Mouse (Mus musculus) hindbrain, postnatal 0 days (tissue): ENCODE results near the gene Cpeb2. TPM values are rescaled to one million over a fixed set of nuclear protein-coding genes. Genes with fewer than 3 reads are reported as not detected.

Experiments
- ATAC-seq: fragments of 200-750 bp; cut with Nextera tagmentation; 2 replicates; pipeline ENCODE4 v1.8.0; 2017; ENCODE audit warnings: mild to moderate bottlenecking, moderate TSS enrichment, moderate library complexity
- DNase-seq: peaks from one replicate; pipeline ENCODE4 v3.0.0-alpha.2; 2015; ENCODE audit warnings: low spot score
- H3K27ac ChIP-seq: fragments of 300-500 bp; sonication (generic); 2 replicates; pipeline ENCODE4 v1.5.1; 2014; ENCODE audit warnings: mild to moderate bottlenecking
- H3K27me3 ChIP-seq: fragments of 300-500 bp; sonication (generic); 2 replicates; pipeline ENCODE4 v1.6.1; 2014; ENCODE audit warnings: low read length, mixed read lengths; ENCODE audit not compliant: insufficient read depth
- H3K36me3 ChIP-seq: fragments of 300-500 bp; sonication (generic); 2 replicates; pipeline ENCODE4 v1.6.1; 2014; ENCODE audit warnings: low read length, mixed read lengths; ENCODE audit not compliant: insufficient read depth
- H3K4me1 ChIP-seq: fragments of 300-500 bp; sonication (generic); 2 replicates; pipeline ENCODE4 v1.6.1; 2014; ENCODE audit warnings: antibody characterized with exemption, low read length, mixed read lengths; ENCODE audit not compliant: insufficient read depth
- H3K4me2 ChIP-seq: fragments of 300-500 bp; sonication (generic); 2 replicates; pipeline ENCODE4 v1.6.1; 2014; ENCODE audit warnings: low read depth, mild to moderate bottlenecking, low read length, moderate library complexity, mixed read lengths
- H3K4me3 ChIP-seq: fragments of 300-500 bp; sonication (generic); 2 replicates; pipeline ENCODE4 v1.5.1; 2014; ENCODE audit warnings: low read length
- H3K9ac ChIP-seq: fragments of 300-500 bp; sonication (generic); replicated peaks from 2 replicates; pipeline ENCODE4 v1.6.1; 2014; ENCODE audit warnings: mild to moderate bottlenecking, low read length, moderate library complexity, mixed read lengths
- H3K9me3 ChIP-seq: fragments of 300-500 bp; sonication (generic); 2 replicates; pipeline ENCODE4 v1.6.1; 2016; ENCODE audit warnings: low read length, mixed read lengths
- CTCF ChIP-seq: IDR thresholded peaks from 2 replicates; pipeline ENCODE4 v1.5.1; 2016; ENCODE audit warnings: antibody characterized with exemption, control low read depth, low read depth
- WGBS: fragments of 180-500 bp; shearing (Covaris S2); extraction: QIAGEN DNeasy Blood & Tissue Kit; methylation state at CpG from one replicate; pipeline ENCODE4 v1.1.7; 2014; 5-methylcytosine and 5-hydroxymethylcytosine counted together
- polyA plus RNA-seq: library from polyadenylated mRNA; unstranded; fragments of >200 nt; fragmentation: Nextera tagmentation; extraction: Ambion mirVana; gene quantifications from 2 replicates; pipeline ENCODE4 v1.2.1, GENCODE M21; 2015
- total RNA-seq: library from RNA; depleted of rRNA; stranded (reverse); fragments of >200 nt; gene quantifications from 2 replicates; pipeline ENCODE4 v1.2.3, GENCODE M21; 2014

Gene Cpeb2
- total and polyA plus RNA-seq, 2 experiments from 2014 or later: 14.9 to 26.2 TPM

DNA sequence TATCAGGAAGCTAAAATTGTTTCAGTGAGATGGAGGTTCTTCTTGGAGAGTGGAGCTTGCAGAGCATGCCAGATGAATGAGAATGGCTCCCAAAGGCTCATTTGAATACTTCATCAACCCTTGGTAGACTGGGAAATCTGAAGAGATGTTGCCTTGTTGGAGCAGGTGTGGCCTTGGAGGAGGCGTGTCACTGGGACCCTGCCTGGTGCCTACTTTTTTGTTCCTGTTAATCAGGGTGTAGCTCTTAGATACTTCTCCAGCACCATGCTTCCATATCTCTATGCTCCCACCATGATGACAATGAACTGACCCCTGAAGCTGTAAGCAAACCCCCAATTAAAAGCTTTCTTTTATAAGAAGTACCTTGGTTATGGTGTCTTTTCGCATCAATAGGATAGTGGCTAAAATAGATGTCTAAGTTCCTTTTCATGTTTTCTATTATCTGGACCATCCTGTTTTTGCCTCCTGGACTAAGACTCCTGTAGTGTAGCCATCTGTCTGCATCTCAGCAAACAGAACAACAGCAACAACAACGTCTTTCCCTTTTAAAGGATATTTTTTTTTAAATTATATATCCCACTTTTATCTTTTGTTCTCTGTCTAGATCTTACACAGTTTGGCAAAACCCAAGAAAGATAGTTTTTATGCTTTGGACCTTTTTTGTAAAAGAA, 25.6 kb downstream of the Cpeb2 start:
- Histone ChIP-seq H3K36me3 (no peaks in the 10 kb centered on the region), H3K27me3 (no peaks in the 10 kb centered on the region), H3K9me3 (no peaks in the 10 kb centered on the region), H3K27ac (no peak overlapping the region), H3K4me3 (no peak overlapping the region), H3K4me2 (no peak overlapping the region), H3K4me1 (no peaks in the 10 kb centered on the region), H3K9ac (no peak overlapping the region)
- WGBS: 79% methylated on average over 3 of the region's 3 CpGs
- no peak for TF ChIP-seq CTCF
- ATAC-seq: no peak
- no peak for DNase-seq

DNA sequence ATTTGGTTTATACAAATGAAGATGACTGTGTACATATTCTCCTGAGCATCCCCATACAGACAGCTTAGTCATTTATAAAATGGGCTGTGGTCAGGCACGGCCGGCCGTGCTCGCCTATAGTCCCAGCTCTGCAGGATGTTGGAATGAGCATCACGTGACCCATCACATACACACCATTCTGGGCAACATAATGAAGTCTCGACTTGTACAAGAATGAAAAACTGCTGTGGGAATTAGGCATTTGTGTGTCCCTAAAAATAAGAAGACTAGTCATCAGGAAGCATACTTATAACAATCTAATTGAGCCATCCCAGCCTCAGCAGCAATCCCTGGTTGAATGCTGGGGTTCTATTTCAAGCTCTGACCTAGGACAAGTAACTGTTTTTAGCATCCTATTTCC, 28.8 kb downstream of the Cpeb2 start:
- ATAC-seq (no peak), DNase-seq (no peak)
- H3K9me3 ChIP-seq: no peaks in the 10 kb centered on the region
- H3K4me1 ChIP-seq: no peaks in the 10 kb centered on the region
- H3K4me2 ChIP-seq: no peak overlapping the region
- no peaks in the 10 kb centered on the region for H3K27me3 ChIP-seq
- H3K27ac ChIP-seq: no peak overlapping the region
- 48% methylated on average over 6 of the region's 6 CpGs for WGBS
- TF ChIP-seq CTCF: no peak
- no peaks in the 10 kb centered on the region for H3K36me3 ChIP-seq
- H3K9ac ChIP-seq: no peak overlapping the region
- no peak overlapping the region for H3K4me3 ChIP-seq

DNA sequence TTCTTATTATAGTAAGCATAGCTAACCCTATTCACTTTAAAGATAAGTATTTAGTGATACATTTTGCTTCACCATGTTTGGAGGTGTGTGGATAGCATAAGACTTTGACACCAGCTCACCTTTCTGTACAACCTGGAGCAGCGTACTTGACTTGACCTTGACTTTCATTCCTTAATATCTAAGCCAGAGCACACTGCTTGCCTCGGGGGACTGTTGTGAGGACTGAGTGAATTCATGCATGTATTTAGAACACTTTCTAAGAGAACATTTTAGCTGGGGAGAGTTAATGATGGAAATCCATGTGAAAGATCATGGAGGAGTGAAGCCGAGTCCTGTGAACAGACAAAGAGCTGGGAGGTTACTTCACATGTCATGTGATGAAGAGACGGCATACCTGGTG, 31.0 kb downstream of the Cpeb2 start:
- TF ChIP-seq CTCF: no peak
- no peak for DNase-seq
- H3K27ac ChIP-seq: no peak overlapping the region
- no peaks in the 10 kb centered on the region for H3K9me3 ChIP-seq
- H3K36me3 ChIP-seq: no peaks in the 10 kb centered on the region
- no peaks in the 10 kb centered on the region for H3K27me3 ChIP-seq
- no peak overlapping the region for H3K4me2 ChIP-seq
- H3K9ac ChIP-seq: no peak overlapping the region
- H3K4me3 ChIP-seq: no peak overlapping the region
- no peak for ATAC-seq
- no peaks in the 10 kb centered on the region for H3K4me1 ChIP-seq
- 83% methylated on average over 4 of the region's 4 CpGs for WGBS

DNA sequence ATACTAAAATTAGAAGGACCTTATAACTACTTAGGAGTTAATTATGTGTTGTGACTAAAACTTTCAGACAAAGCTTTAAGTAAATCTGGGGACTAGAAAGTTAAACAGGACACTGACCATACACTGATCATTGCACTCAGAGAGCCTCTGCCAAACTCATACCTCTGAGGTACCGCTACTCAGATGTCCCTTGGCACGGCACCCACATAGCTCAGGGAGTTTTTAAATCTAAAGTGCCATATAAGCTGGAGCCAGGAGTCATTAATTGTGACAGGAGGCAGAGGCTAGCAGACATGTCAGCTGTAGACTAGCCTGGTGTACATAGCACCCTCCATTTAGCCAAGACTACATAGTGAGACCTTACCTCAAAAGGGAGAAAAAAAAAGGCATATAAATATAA, 31.7 kb downstream of the Cpeb2 start:
- Histone ChIP-seq H3K27me3 (no peaks in the 10 kb centered on the region), H3K36me3 (no peaks in the 10 kb centered on the region), H3K27ac (no peak overlapping the region), H3K4me2 (no peak overlapping the region), H3K9ac (no peak overlapping the region), H3K4me3 (no peak overlapping the region), H3K9me3 (no peaks in the 10 kb centered on the region), H3K4me1 (no peaks in the 10 kb centered on the region)
- ATAC-seq (no peak), DNase-seq (no peak)
- 78% methylated on average over 2 of the region's 2 CpGs for WGBS
- TF ChIP-seq CTCF: no peak

DNA sequence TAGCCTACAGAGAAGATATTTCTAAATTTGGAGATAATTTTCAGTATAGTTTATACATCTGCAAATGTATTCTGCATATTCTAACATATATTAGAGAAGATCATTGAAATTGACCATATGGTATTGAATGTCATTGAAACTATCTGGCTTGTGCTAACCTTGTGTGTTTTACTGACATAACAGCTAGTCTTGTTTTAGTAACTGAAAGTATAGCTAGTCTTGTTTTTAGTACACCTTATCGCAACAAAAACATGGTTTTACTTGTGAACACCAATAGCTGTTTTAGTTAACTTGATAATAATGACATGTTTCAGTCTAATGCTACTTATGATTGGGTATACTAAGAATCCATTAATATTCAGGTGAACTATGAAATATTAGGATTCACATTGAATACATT, 45.0 kb downstream of the Cpeb2 start:
- no peak overlapping the region for H3K9ac ChIP-seq
- peaks cover 7% of the 10 kb centered on the region; the same call in 1 of the 2 replicates for H3K36me3 ChIP-seq
- WGBS: 98% methylated on average over 1 of the region's 1 CpGs
- DNase-seq (no peak), ATAC-seq (no peak)
- no peak for TF ChIP-seq CTCF
- no peaks in the 10 kb centered on the region for H3K4me1 ChIP-seq
- no peaks in the 10 kb centered on the region for H3K9me3 ChIP-seq
- no peak overlapping the region for H3K4me3 ChIP-seq
- no peaks in the 10 kb centered on the region for H3K27me3 ChIP-seq
- no peak overlapping the region for H3K27ac ChIP-seq
- H3K4me2 ChIP-seq: no peak overlapping the region

DNA sequence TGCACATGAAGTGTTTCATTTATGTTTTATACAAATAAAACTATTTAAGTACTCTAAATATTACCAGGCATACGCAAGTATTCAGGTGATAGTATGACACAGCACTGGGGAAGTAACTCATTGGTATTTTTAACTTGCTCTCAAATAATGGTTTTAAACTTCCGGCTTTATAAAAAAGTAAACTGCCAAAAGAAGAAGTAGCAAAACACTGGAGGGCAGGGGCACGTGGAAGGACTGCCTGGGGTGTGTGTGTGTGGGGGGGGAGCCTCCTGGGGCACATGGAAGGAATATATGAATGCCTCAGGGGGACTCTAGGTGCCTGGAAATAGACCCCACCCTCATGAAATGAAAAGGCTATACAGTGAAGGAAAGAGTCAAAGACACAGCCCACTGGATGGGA, 46.8 kb downstream of the Cpeb2 start:
- no peak overlapping the region for H3K4me3 ChIP-seq
- H3K9ac ChIP-seq: no peak overlapping the region
- H3K36me3 ChIP-seq: peaks cover 19% of the 10 kb centered on the region; the same call in 1 of the 2 replicates
- no peak overlapping the region for H3K27ac ChIP-seq
- DNase-seq: no peak
- 89% methylated on average over 3 of the region's 3 CpGs for WGBS
- no peak for TF ChIP-seq CTCF
- H3K9me3 ChIP-seq: no peaks in the 10 kb centered on the region
- ATAC-seq: no peak
- H3K27me3 ChIP-seq: no peaks in the 10 kb centered on the region
- H3K4me1 ChIP-seq: no peaks in the 10 kb centered on the region
- H3K4me2 ChIP-seq: no peak overlapping the region

DNA sequence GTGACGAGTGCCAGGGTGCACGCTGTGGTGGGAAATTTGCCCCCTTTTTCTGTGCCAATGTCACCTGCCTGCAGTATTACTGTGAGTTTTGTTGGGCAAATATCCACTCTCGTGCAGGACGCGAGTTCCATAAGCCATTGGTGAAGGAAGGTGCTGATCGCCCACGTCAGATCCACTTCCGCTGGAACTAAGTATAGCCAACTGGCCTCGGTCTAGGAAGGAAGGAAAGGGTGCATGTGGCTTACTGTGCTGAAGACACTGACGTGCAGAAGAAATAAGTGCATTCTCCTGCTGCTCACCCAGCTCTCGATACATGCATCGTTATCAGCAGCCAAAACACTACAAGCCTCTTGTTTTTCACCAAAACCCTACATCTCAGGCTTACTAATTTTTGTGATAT, 52.8 kb downstream of the Cpeb2 start:
- DNase-seq (no peak), ATAC-seq (no peak)
- WGBS: 82% methylated on average over 12 of the region's 12 CpGs
- H3K4me2 ChIP-seq: no peak overlapping the region
- no peaks in the 10 kb centered on the region for H3K9me3 ChIP-seq
- H3K27me3 ChIP-seq: no peaks in the 10 kb centered on the region
- no peak overlapping the region for H3K9ac ChIP-seq
- H3K27ac ChIP-seq: no peak overlapping the region
- no peak overlapping the region for H3K4me3 ChIP-seq
- TF ChIP-seq CTCF: no peak
- H3K36me3 ChIP-seq: peaks cover 28% of the 10 kb centered on the region; the same call in 1 of the 2 replicates
- no peaks in the 10 kb centered on the region for H3K4me1 ChIP-seq
